Mouse (Mus musculus): ENCODE results near the gene Grm2. TPM values are rescaled to one million over a fixed set of nuclear protein-coding genes. Genes with fewer than 3 reads are reported as not detected.
A peak's percentile ranks its signal among the peaks of the same experiment; 100 is the strongest.
"Not testable (repeated sequence)": the region's sequence is repeated elsewhere in the genome, so short reads cannot be mapped to it uniquely, and the experiment has no call there.

The Grm2 gene
- polyA plus RNA-seq, 1 experiment, result 54.7 TPM

GRCm38 (mm10) chr9:106595836-106596235 is 60.0 kb downstream of the Grm2 start:
- H3K27ac ChIP-seq (ENCODE audit: insufficient read depth, low read length), result peak overlapping the region; percentile 38; the same call in 1 of the 2 replicates

GRCm38 (mm10) chr9:106595402-106595801 is 60.5 kb downstream of the Grm2 start:
- not testable (repeated sequence) for H3K4me1 ChIP-seq (ENCODE audit: control insufficient read depth, insufficient read depth, low read length)
- H3K27ac ChIP-seq (ENCODE audit: insufficient read depth, low read length), result peak overlapping the region; percentile 38; the same call in 1 of the 2 replicates

More at GRCm38 (mm10) chr9:106595836-106596235, 60.0 kb downstream of the Grm2 start:
- TF ChIP-seq POLR2A (IDR thresholded peaks at IDR 0.05; ENCODE audit: extremely low read depth, insufficient read depth, low read length) (no peak), CTCF (IDR thresholded peaks at IDR 0.05; ENCODE audit: extremely low read depth, insufficient read depth, low read length) (no peak)
- H3K4me1 ChIP-seq (ENCODE audit: control insufficient read depth, insufficient read depth, low read length), result no peaks in the 10 kb centered on the region; the same call in 1 of the 2 replicates
- H3K4me3 ChIP-seq (ENCODE audit: insufficient read depth, low read length), result no peak overlapping the region

More at GRCm38 (mm10) chr9:106595402-106595801, 60.5 kb downstream of the Grm2 start:
- not testable (repeated sequence) for H3K4me3 ChIP-seq (ENCODE audit: insufficient read depth, low read length)

Other genes with a start within 250 kb of the Grm2 start
- 666 and 719 TPM in 2 replicates for gene Rpl29, start 226.6 kb downstream of the Grm2 start, polyA plus RNA-seq (2012; rRNA removed)
- gene Acy1, start 217.8 kb downstream of the Grm2 start, polyA plus RNA-seq (2012; rRNA removed), result 10.7 and 12.1 TPM in 2 replicates
- 37.9 and 42.8 TPM in 2 replicates for gene Abhd14b, start 208.6 kb downstream of the Grm2 start, polyA plus RNA-seq (2012; rRNA removed)
- gene Abhd14a, start 208.4 kb downstream of the Grm2 start, polyA plus RNA-seq (2012; rRNA removed), result 88.0 and 94.9 TPM in 2 replicates
- gene Pcbp4, start 202.8 kb downstream of the Grm2 start, polyA plus RNA-seq (2012; rRNA removed), result 304 and 306 TPM in 2 replicates
- gene Gpr62, start 190.1 kb downstream of the Grm2 start, polyA plus RNA-seq (2012; rRNA removed), result 18.7 and 19.0 TPM in 2 replicates
- 46.3 and 47.6 TPM in 2 replicates for gene Rrp9, start 180.1 kb downstream of the Grm2 start, polyA plus RNA-seq (2012; rRNA removed)
- 3.7 and 4.6 TPM in 2 replicates for gene Parp3, start 179.1 kb downstream of the Grm2 start, polyA plus RNA-seq (2012; rRNA removed)
- gene Iqcf1, start 156.1 kb downstream of the Grm2 start, polyA plus RNA-seq (2012; rRNA removed), result not detected in 2 replicates
- gene Iqcf5, start 141.5 kb downstream of the Grm2 start, polyA plus RNA-seq (2012; rRNA removed), result not detected in 2 replicates
- gene Iqcf3, start 94.5 kb downstream of the Grm2 start, polyA plus RNA-seq (2012; rRNA removed), result not detected in 2 replicates
- not detected in 2 replicates for gene Iqcf4, start 85.1 kb downstream of the Grm2 start, polyA plus RNA-seq (2012; rRNA removed)
- gene Iqcf6, start 29.5 kb downstream of the Grm2 start, polyA plus RNA-seq (2012; rRNA removed), result not detected in 2 replicates
- 106 and 109 TPM in 2 replicates for gene Tex264, start 29.8 kb upstream of the Grm2 start, polyA plus RNA-seq (2012; rRNA removed)
- 7.2 and 7.6 TPM in 2 replicates for gene Rad54l2, start 133.1 kb upstream of the Grm2 start, polyA plus RNA-seq (2012; rRNA removed)
- 18.1 and 18.4 TPM in 2 replicates for gene Dcaf1, start 165.8 kb upstream of the Grm2 start, polyA plus RNA-seq (2012; rRNA removed)
- gene Rbm15b, start 231.3 kb upstream of the Grm2 start, polyA plus RNA-seq (2012; rRNA removed), result 16.2 and 16.6 TPM in 2 replicates
- 54.6 and 59.1 TPM in 2 replicates for gene Manf, start 235.9 kb upstream of the Grm2 start, polyA plus RNA-seq (2012; rRNA removed)